Mouse (Mus musculus): ENCODE data around the gene Senp8. TPM values are rescaled to one million over a fixed set of nuclear protein-coding genes. Genes with fewer than 3 reads are reported as not detected.

Senp8 gene
- polyA plus RNA-seq, 1 experiment: 0.04 TPM

- Histone ChIP-seq H3K27me3 (ENCODE audit: control insufficient read depth) (peaks cover 4% of the 10 kb centered on the region; the same call in 1 of the 2 replicates), H3K4me1 (ENCODE audit: control insufficient read depth) (no peaks in the 10 kb centered on the region), H3K36me3 (ENCODE audit: control insufficient read depth) (no peaks in the 10 kb centered on the region), H3K9me3 (ENCODE audit: control insufficient read depth, low read length) (no peaks in the 10 kb centered on the region), H3K4me3 (replicated peaks) (no peak overlapping the region)
- TF ChIP-seq TAL1 (IDR thresholded peaks at IDR 0.05; ENCODE audit: low read length): no peak
- no peak for TF ChIP-seq GATA1 (IDR thresholded peaks at IDR 0.05; ENCODE audit: low read length)
These were observed 27.3 kb downstream of the Senp8 start for GRCm38 (mm10) chr9:59723096-59723657.

- no peak overlapping the region for H3K4me3 ChIP-seq (replicated peaks)
- TF ChIP-seq GATA1 (IDR thresholded peaks at IDR 0.05; ENCODE audit: low read length): no peak
- no peak for TF ChIP-seq TAL1 (IDR thresholded peaks at IDR 0.05; ENCODE audit: low read length)
- no peaks in the 10 kb centered on the region for H3K4me1 ChIP-seq (ENCODE audit: control insufficient read depth)
- H3K36me3 ChIP-seq (ENCODE audit: control insufficient read depth): no peaks in the 10 kb centered on the region
- H3K27me3 ChIP-seq (ENCODE audit: control insufficient read depth): 0 out of 2 replicates have a peak, but pooled peaks cover 2% of the 10 kb centered on the region
- H3K9me3 ChIP-seq (ENCODE audit: control insufficient read depth, low read length): no peaks in the 10 kb centered on the region
These were observed 29.4 kb downstream of the Senp8 start for GRCm38 (mm10) chr9:59721144-59721543.

- no peaks in the 10 kb centered on the region; the same call in 1 of the 2 replicates for H3K27me3 ChIP-seq (ENCODE audit: control insufficient read depth)
- H3K4me3 ChIP-seq (replicated peaks): no peak overlapping the region
- no peak for TF ChIP-seq TAL1 (IDR thresholded peaks at IDR 0.05; ENCODE audit: low read length)
- no peak for TF ChIP-seq GATA1 (IDR thresholded peaks at IDR 0.05; ENCODE audit: low read length)
- no peaks in the 10 kb centered on the region for H3K4me1 ChIP-seq (ENCODE audit: control insufficient read depth)
- no peaks in the 10 kb centered on the region for H3K36me3 ChIP-seq (ENCODE audit: control insufficient read depth)
- H3K9me3 ChIP-seq (ENCODE audit: control insufficient read depth, low read length): no peaks in the 10 kb centered on the region
These were observed 32.3 kb downstream of the Senp8 start for GRCm38 (mm10) chr9:59718237-59718636.

- H3K4me3 ChIP-seq (replicated peaks): no peak overlapping the region
- TF ChIP-seq TAL1 (IDR thresholded peaks at IDR 0.05; ENCODE audit: low read length) (no peak), GATA1 (IDR thresholded peaks at IDR 0.05; ENCODE audit: low read length) (no peak)
- H3K9me3 ChIP-seq (ENCODE audit: control insufficient read depth, low read length): no peaks in the 10 kb centered on the region
- H3K4me1 ChIP-seq (ENCODE audit: control insufficient read depth): no peaks in the 10 kb centered on the region
- no peaks in the 10 kb centered on the region for H3K36me3 ChIP-seq (ENCODE audit: control insufficient read depth)
- H3K27me3 ChIP-seq (ENCODE audit: control insufficient read depth): no peaks in the 10 kb centered on the region; the same call in 1 of the 2 replicates
These were observed 34.1 kb downstream of the Senp8 start for GRCm38 (mm10) chr9:59716275-59716898.

- Histone ChIP-seq H3K27me3 (ENCODE audit: control insufficient read depth) (peaks cover 3% of the 10 kb centered on the region), H3K36me3 (ENCODE audit: control insufficient read depth) (no peaks in the 10 kb centered on the region), H3K4me3 (replicated peaks) (no peak overlapping the region), H3K9me3 (ENCODE audit: control insufficient read depth, low read length) (no peaks in the 10 kb centered on the region), H3K4me1 (ENCODE audit: control insufficient read depth) (no peaks in the 10 kb centered on the region; the same call in 1 of the 2 replicates)
- TF ChIP-seq TAL1 (IDR thresholded peaks at IDR 0.05; ENCODE audit: low read length): no peak
These were observed 41.3 kb downstream of the Senp8 start for GRCm38 (mm10) chr9:59709225-59709624.

- Histone ChIP-seq H3K4me3 (replicated peaks) (no peak overlapping the region), H3K9me3 (ENCODE audit: control insufficient read depth, low read length) (no peaks in the 10 kb centered on the region), H3K4me1 (ENCODE audit: control insufficient read depth) (no peaks in the 10 kb centered on the region; the same call in 1 of the 2 replicates), H3K27me3 (ENCODE audit: control insufficient read depth) (peaks cover 3% of the 10 kb centered on the region), H3K36me3 (ENCODE audit: control insufficient read depth) (no peaks in the 10 kb centered on the region)
- TF ChIP-seq GATA1 (IDR thresholded peaks at IDR 0.05; ENCODE audit: low read length) (no peak), TAL1 (IDR thresholded peaks at IDR 0.05; ENCODE audit: low read length) (no peak)
These were observed 43.4 kb downstream of the Senp8 start for GRCm38 (mm10) chr9:59706850-59707825.

GRCm38 (mm10) chr9:59703099-59703498, 47.4 kb downstream of the Senp8 start:
- Histone ChIP-seq H3K9me3 (ENCODE audit: control insufficient read depth, low read length) (no peaks in the 10 kb centered on the region), H3K27me3 (ENCODE audit: control insufficient read depth) (no peaks in the 10 kb centered on the region; the same call in 1 of the 2 replicates), H3K36me3 (ENCODE audit: control insufficient read depth) (no peaks in the 10 kb centered on the region), H3K4me3 (replicated peaks) (no peak overlapping the region), H3K4me1 (ENCODE audit: control insufficient read depth) (no peaks in the 10 kb centered on the region; the same call in 1 of the 2 replicates)
- no peak for TF ChIP-seq GATA1 (IDR thresholded peaks at IDR 0.05; ENCODE audit: low read length)
- TF ChIP-seq TAL1 (IDR thresholded peaks at IDR 0.05; ENCODE audit: low read length): no peak

- no peak overlapping the region for H3K4me3 ChIP-seq (replicated peaks)
- TF ChIP-seq GATA1 (IDR thresholded peaks at IDR 0.05; ENCODE audit: low read length): no peak
- no peak for TF ChIP-seq TAL1 (IDR thresholded peaks at IDR 0.05; ENCODE audit: low read length)
- peaks cover 6% of the 10 kb centered on the region for H3K27me3 ChIP-seq (ENCODE audit: control insufficient read depth)
These were observed 49.4 kb downstream of the Senp8 start for GRCm38 (mm10) chr9:59701094-59701493.

GRCm38 (mm10) chr9:59696381-59696780, 54.1 kb downstream of the Senp8 start:
- Histone ChIP-seq H3K27me3 (ENCODE audit: control insufficient read depth) (peaks cover 20% of the 10 kb centered on the region), H3K36me3 (ENCODE audit: control insufficient read depth) (no peaks in the 10 kb centered on the region), H3K4me3 (replicated peaks) (no peak overlapping the region), H3K9me3 (ENCODE audit: control insufficient read depth, low read length) (no peaks in the 10 kb centered on the region), H3K4me1 (ENCODE audit: control insufficient read depth) (0 out of 2 replicates have a peak, but pooled peaks cover 2% of the 10 kb centered on the region)
- TF ChIP-seq GATA1 (IDR thresholded peaks at IDR 0.05; ENCODE audit: low read length) (no peak), TAL1 (IDR thresholded peaks at IDR 0.05; ENCODE audit: low read length) (no peak)

More at GRCm38 (mm10) chr9:59701094-59701493, 49.4 kb downstream of the Senp8 start:
- Histone ChIP-seq H3K36me3 (ENCODE audit: control insufficient read depth) (no peaks in the 10 kb centered on the region), H3K9me3 (ENCODE audit: control insufficient read depth, low read length) (no peaks in the 10 kb centered on the region), H3K4me1 (ENCODE audit: control insufficient read depth) (no peaks in the 10 kb centered on the region)

Data from erythroblast, embryonic 14.5 days (primary cell).